Mouse (Mus musculus): Measurements from ENCODE around the gene Nedd4. TPM values are rescaled to one million over a fixed set of nuclear protein-coding genes. Genes with fewer than 3 reads are reported as not detected.
A peak's percentile ranks its signal among the peaks of the same experiment; 100 is the strongest.

Gene Nedd4
- polyA plus RNA-seq, 1 experiment from 2014 or later = 393 TPM

DNA sequence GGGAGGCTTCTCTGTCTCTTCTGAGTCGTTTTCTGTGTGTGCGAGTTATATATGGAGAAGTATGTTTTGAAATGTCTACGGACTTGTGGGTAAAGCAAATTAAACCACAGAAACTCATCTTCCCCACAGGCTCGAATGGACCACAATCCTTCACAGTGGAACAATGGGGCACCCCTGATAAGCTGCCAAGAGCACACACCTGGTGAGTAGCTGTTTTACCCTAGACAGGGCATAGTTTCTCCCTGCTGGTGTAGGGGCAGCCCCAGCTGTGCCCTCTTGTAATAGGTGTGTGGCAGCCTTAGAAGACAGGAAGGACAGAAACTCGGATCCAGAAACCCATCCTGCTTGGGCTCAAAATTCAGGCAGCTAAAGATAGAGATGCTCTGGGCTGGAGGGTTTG lies 84.1 kb downstream of the Nedd4 start:
- H3K4me2 ChIP-seq (ENCODE audit: low read length) = no peak overlapping the region
- H3K27me3 ChIP-seq (ENCODE audit: control insufficient read depth, insufficient read depth, low read depth, low read length) = no peaks in the 10 kb centered on the region
- no peak overlapping the region for H3K27ac ChIP-seq (ENCODE audit: low read length)
- H3K36me3 ChIP-seq (ENCODE audit: control insufficient read depth, insufficient read depth, low read length) = peaks cover 62% of the 10 kb centered on the region
- WGBS = 92% methylated on average over 5 of the region's 5 CpGs
- no peaks in the 10 kb centered on the region for H3K9me3 ChIP-seq (replicated peaks; ENCODE audit: control insufficient read depth, low read length, poor library complexity, severe bottlenecking)
- ATAC-seq = no peak
- H3K9ac ChIP-seq (ENCODE audit: low read depth, low read length) = no peak overlapping the region
- no peaks in the 10 kb centered on the region for H3K4me1 ChIP-seq (ENCODE audit: control insufficient read depth, insufficient read depth, low read length)
- no peak overlapping the region for H3K4me3 ChIP-seq (ENCODE audit: low read depth, low read length)

DNA sequence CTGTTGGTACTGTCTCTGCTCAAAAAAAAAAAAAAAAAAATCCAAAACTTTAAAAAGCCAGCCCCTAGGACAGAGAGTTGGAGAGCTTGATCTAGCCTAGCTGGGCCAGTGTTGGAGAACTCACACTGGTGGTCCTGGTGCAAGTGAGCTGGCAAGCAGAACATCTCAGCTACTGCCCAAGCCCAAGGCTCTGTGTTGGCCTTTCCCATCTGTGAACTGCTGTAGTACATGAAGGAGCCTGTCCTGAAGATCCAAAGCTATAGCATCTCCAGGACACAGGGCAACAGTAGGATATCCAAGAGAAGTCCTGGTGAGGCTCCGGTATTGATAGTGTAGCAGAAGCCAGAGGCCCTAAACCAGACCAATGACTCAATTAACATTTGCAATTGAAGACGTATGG lies 88.1 kb downstream of the Nedd4 start:
- Histone ChIP-seq H3K27ac (ENCODE audit: low read length) (no peak overlapping the region), H3K4me1 (ENCODE audit: control insufficient read depth, insufficient read depth, low read length) (no peaks in the 10 kb centered on the region), H3K9ac (ENCODE audit: low read depth, low read length) (no peak overlapping the region), H3K27me3 (ENCODE audit: control insufficient read depth, insufficient read depth, low read depth, low read length) (no peaks in the 10 kb centered on the region), H3K9me3 (replicated peaks; ENCODE audit: control insufficient read depth, low read length, poor library complexity, severe bottlenecking) (no peaks in the 10 kb centered on the region), H3K4me3 (ENCODE audit: low read depth, low read length) (no peak overlapping the region), H3K4me2 (ENCODE audit: low read length) (no peak overlapping the region), H3K36me3 (ENCODE audit: control insufficient read depth, insufficient read depth, low read length) (peaks cover 31% of the 10 kb centered on the region; the same call in 1 of the 2 replicates)
- no peak for ATAC-seq
- 63% methylated on average over 2 of the region's 2 CpGs for WGBS

DNA sequence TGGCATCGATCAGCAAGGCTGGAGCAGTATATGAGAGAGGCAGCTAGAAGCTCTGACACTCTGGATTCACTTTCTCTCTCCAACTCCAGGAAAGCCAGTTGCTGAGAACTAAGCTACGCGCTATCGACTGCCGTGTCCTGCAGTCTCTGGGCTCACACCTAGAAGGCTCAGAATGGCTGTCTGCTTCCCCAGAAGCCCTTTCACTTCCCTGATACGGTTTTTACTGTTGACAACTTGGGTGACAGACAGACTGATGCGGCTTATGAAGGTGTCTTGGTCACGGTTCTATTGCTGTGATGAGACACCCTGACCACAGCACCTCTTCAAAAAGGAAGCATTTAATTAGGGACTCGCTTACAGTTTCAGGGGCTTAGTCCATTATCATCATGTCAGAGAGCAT lies 90.5 kb downstream of the Nedd4 start:
- 75% methylated on average over 9 of the region's 9 CpGs for WGBS
- Histone ChIP-seq H3K27me3 (ENCODE audit: control insufficient read depth, insufficient read depth, low read depth, low read length) (no peaks in the 10 kb centered on the region), H3K9me3 (replicated peaks; ENCODE audit: control insufficient read depth, low read length, poor library complexity, severe bottlenecking) (no peaks in the 10 kb centered on the region), H3K4me2 (ENCODE audit: low read length) (no peak overlapping the region), H3K4me1 (ENCODE audit: control insufficient read depth, insufficient read depth, low read length) (no peaks in the 10 kb centered on the region), H3K4me3 (ENCODE audit: low read depth, low read length) (no peak overlapping the region), H3K36me3 (ENCODE audit: control insufficient read depth, insufficient read depth, low read length) (peaks cover 9% of the 10 kb centered on the region; the same call in 1 of the 2 replicates), H3K9ac (ENCODE audit: low read depth, low read length) (no peak overlapping the region), H3K27ac (ENCODE audit: low read length) (no peak overlapping the region)
- no peak for ATAC-seq

DNA sequence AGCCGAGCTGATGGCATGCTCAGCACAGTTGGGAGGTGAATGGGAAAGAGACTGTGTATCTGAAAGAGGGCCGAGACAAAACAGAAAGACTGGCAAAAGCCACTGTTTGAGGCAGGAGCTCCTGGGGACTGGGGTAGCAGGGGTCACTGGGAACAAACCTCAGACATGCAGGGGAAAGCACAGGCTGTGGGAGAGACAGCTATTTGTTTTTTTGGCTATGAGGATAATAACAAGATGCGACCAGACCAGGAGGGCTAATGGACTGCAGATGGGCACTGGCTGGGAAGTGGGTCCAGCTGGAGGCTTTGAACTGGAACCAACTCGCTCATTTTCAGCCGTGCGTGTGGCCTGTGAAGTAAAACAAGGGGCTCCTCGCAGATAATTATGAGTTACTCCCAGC lies 91.6 kb downstream of the Nedd4 start:
- peak; percentile 36 for ATAC-seq
- H3K27me3 ChIP-seq (ENCODE audit: control insufficient read depth, insufficient read depth, low read depth, low read length) = no peaks in the 10 kb centered on the region
- 8% methylated on average over 7 of the region's 7 CpGs for WGBS

DNA sequence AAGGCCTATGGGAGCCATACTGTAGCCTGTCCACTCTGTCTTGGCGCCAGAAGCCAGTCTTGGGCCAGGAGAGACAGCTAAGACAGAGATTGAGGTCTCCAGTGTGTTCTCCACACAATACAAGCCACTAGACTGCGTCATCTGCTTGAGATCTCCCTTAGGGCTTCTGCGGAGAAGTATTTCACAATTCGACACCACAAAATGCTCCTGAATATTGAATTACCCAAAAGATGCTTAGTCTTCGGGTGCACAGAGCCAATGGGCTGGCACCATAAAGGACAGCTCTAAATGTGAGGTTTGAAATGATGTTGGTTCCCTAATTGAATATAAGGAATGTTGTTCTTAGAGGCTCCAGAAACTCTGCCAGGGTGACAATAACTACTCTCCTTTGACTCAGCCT lies 95.0 kb downstream of the Nedd4 start:
- no peaks in the 10 kb centered on the region for H3K27me3 ChIP-seq (ENCODE audit: control insufficient read depth, insufficient read depth, low read depth, low read length)
- no peak for ATAC-seq
- WGBS = 89% methylated on average over 5 of the region's 5 CpGs
- no peak overlapping the region for H3K4me3 ChIP-seq (ENCODE audit: low read depth, low read length)
- no peak overlapping the region for H3K4me2 ChIP-seq (ENCODE audit: low read length)
- H3K27ac ChIP-seq (ENCODE audit: low read length) = no peak overlapping the region
- no peaks in the 10 kb centered on the region for H3K36me3 ChIP-seq (ENCODE audit: control insufficient read depth, insufficient read depth, low read length)
- H3K4me1 ChIP-seq (ENCODE audit: control insufficient read depth, insufficient read depth, low read length) = no peaks in the 10 kb centered on the region
- H3K9ac ChIP-seq (ENCODE audit: low read depth, low read length) = no peak overlapping the region
- H3K9me3 ChIP-seq (replicated peaks; ENCODE audit: control insufficient read depth, low read length, poor library complexity, severe bottlenecking) = no peaks in the 10 kb centered on the region

More for the DNA sequence above, 91.6 kb downstream of the Nedd4 start:
- Histone ChIP-seq H3K36me3 (ENCODE audit: control insufficient read depth, insufficient read depth, low read length) (0 out of 2 replicates have a peak, but pooled peaks cover 2% of the 10 kb centered on the region), H3K9me3 (replicated peaks; ENCODE audit: control insufficient read depth, low read length, poor library complexity, severe bottlenecking) (no peaks in the 10 kb centered on the region), H3K27ac (ENCODE audit: low read length) (no peak overlapping the region), H3K4me2 (ENCODE audit: low read length) (no peak overlapping the region), H3K4me3 (ENCODE audit: low read depth, low read length) (no peak overlapping the region), H3K9ac (ENCODE audit: low read depth, low read length) (no peak overlapping the region), H3K4me1 (ENCODE audit: control insufficient read depth, insufficient read depth, low read length) (no peaks in the 10 kb centered on the region)

DNA sequence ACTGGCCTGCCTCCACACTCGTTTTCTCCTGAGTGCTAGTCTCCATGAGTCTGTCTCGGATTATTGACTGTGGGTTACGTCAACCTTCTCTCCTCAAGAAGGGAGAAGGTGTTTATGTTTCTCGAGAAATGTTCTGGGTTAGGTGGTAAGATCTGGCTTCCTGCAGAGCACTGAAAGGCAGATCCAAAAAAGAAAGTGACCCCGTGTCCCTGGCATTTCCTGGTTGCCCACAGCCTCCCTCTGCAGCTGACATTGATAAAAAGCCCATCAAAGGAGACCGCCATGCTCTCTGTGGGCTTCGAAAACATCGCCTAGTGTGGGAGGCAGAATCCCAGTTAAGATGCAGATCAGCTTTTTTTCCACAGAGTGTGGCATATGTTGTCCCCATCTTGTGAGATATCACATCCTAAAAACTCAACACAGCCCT lies 96.6 kb downstream of the Nedd4 start:
- no peak for ATAC-seq
- Histone ChIP-seq H3K27ac (ENCODE audit: low read length) (no peak overlapping the region), H3K4me2 (ENCODE audit: low read length) (no peak overlapping the region), H3K9me3 (replicated peaks; ENCODE audit: control insufficient read depth, low read length, poor library complexity, severe bottlenecking) (no peaks in the 10 kb centered on the region), H3K9ac (ENCODE audit: low read depth, low read length) (no peak overlapping the region), H3K4me3 (ENCODE audit: low read depth, low read length) (no peak overlapping the region), H3K36me3 (ENCODE audit: control insufficient read depth, insufficient read depth, low read length) (no peaks in the 10 kb centered on the region), H3K4me1 (ENCODE audit: control insufficient read depth, insufficient read depth, low read length) (0 out of 2 replicates have a peak, but pooled peaks cover 2% of the 10 kb centered on the region), H3K27me3 (ENCODE audit: control insufficient read depth, insufficient read depth, low read depth, low read length) (no peaks in the 10 kb centered on the region)
- WGBS = 67% methylated on average over 8 of the region's 8 CpGs

DNA sequence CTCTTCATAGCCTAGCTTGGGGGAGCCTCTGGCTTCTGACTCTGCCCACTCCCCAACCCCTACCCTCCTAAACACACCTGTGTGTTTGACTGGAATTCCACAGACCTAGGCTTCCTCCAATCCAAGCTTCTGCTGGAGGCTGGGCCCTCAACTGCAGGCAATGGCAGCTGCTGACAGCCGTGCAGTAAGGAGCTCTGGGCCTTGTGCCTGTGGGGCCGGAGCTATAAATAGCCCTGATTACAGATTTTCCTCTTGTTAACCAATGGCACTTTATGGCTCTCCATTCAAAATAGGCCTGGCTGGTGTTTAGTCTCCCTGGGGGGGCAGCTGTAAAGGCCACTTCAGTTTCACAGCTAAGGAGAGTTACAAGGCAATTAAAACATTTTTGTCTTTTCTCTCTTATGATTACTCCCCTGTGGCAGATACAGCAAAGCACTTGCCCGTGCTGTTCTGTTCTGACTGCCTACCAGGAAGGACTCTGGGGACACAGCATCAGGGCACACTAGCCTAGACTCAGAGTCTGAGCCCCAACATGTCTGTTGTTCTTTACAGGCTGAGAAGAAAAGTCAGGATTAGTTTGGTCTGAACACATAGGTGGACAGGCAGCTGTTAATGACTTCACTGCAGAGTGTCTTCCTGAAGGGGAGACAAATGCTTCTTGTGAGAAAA lies 101.0 kb downstream of the Nedd4 start:
- H3K27me3 ChIP-seq (ENCODE audit: control insufficient read depth, insufficient read depth, low read depth, low read length) = no peaks in the 10 kb centered on the region
- no peak overlapping the region; the same call in 1 of the 2 replicates for H3K9ac ChIP-seq (ENCODE audit: low read depth, low read length)
- H3K4me2 ChIP-seq (ENCODE audit: low read length) = no peak overlapping the region
- peak; percentile 39; the same call in 1 of the 2 replicates for ATAC-seq
- no peak overlapping the region for H3K27ac ChIP-seq (ENCODE audit: low read length)
- H3K4me1 ChIP-seq (ENCODE audit: control insufficient read depth, insufficient read depth, low read length) = 0 out of 2 replicates have a peak, but pooled peaks cover 2% of the 10 kb centered on the region
- no peaks in the 10 kb centered on the region for H3K9me3 ChIP-seq (replicated peaks; ENCODE audit: control insufficient read depth, low read length, poor library complexity, severe bottlenecking)
- H3K36me3 ChIP-seq (ENCODE audit: control insufficient read depth, insufficient read depth, low read length) = no peaks in the 10 kb centered on the region
- WGBS = 16% methylated on average over 3 of the region's 3 CpGs
- H3K4me3 ChIP-seq (ENCODE audit: low read depth, low read length) = no peak overlapping the region

DNA sequence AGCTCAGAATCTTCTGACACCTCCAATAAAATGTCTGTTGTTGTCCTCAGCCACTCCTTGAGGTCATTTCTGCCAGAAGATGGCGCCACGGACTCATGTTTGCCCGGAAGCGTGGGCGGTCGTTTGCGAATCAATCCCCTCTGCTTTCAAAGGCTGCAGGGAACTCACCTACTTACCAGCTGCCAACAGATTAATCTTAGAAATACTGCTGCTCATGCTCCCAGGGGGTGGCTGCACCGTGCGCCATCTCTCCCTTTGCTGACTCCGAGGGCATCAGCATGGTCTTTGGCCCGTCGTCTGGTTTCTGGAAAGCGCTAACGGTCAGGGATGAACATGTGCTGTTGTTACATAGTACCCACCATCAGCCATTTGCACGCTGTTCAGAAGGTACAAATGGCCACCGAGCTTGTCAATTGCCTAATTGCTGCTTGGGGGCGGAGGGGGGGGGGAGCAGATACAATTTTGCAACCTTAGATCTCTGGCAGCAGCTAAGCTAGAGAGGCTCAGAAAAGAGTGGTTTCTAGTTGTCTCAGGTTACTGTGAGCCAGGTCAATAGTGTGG lies 104.7 kb downstream of the Nedd4 start:
- WGBS = under 1% methylated on average over 17 of the region's 17 CpGs
- peak overlapping the region; percentile 57 for H3K27ac ChIP-seq (ENCODE audit: low read length)
- no peaks in the 10 kb centered on the region for H3K9me3 ChIP-seq (replicated peaks; ENCODE audit: control insufficient read depth, low read length, poor library complexity, severe bottlenecking)
- H3K36me3 ChIP-seq (ENCODE audit: control insufficient read depth, insufficient read depth, low read length) = no peaks in the 10 kb centered on the region
- peak; percentile 77 for ATAC-seq
- H3K4me3 ChIP-seq (ENCODE audit: low read depth, low read length) = peak overlapping the region; percentile 38
- 0 out of 2 replicates have a peak, but pooled peaks cover 2% of the 10 kb centered on the region for H3K4me1 ChIP-seq (ENCODE audit: control insufficient read depth, insufficient read depth, low read length)
- peak overlapping the region; percentile 62 for H3K9ac ChIP-seq (ENCODE audit: low read depth, low read length)
- no peaks in the 10 kb centered on the region for H3K27me3 ChIP-seq (ENCODE audit: control insufficient read depth, insufficient read depth, low read depth, low read length)
- H3K4me2 ChIP-seq (ENCODE audit: low read length) = peak overlapping the region; percentile 73

DNA sequence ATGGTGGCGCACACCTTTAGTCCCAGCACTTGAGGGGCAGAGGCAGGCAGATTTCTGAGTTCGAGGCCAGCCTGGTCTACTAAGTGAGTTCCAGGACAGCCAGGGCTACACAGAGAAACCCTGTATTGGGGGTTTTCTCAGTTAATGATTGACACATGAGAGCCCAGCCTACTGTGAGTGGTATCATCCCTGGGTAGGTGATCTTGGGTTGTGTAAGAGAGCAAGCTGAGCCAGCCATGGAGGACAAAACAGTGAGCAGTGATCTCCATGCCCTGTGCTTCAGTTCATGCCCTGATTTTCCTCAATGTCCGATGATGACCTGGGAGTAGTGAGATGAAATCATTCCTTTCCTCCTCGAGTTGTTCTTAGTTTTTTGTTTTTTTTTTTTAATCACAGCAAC lies 112.9 kb downstream of the Nedd4 start:
- Histone ChIP-seq H3K9me3 (replicated peaks; ENCODE audit: control insufficient read depth, low read length, poor library complexity, severe bottlenecking) (no peaks in the 10 kb centered on the region), H3K27ac (ENCODE audit: low read length) (no peak overlapping the region), H3K9ac (ENCODE audit: low read depth, low read length) (no peak overlapping the region), H3K4me2 (ENCODE audit: low read length) (no peak overlapping the region), H3K36me3 (ENCODE audit: control insufficient read depth, insufficient read depth, low read length) (no peaks in the 10 kb centered on the region), H3K27me3 (ENCODE audit: control insufficient read depth, insufficient read depth, low read depth, low read length) (no peaks in the 10 kb centered on the region), H3K4me1 (ENCODE audit: control insufficient read depth, insufficient read depth, low read length) (no peaks in the 10 kb centered on the region), H3K4me3 (ENCODE audit: low read depth, low read length) (no peak overlapping the region)
- ATAC-seq = no peak
- WGBS = 88% methylated on average over 4 of the region's 4 CpGs

Measured in midbrain, embryonic 16.5 days (tissue).